Mouse (Mus musculus) erythroblast, embryonic 14.5 days (primary cell): Measurements from ENCODE around the gene Bcl2. TPM values are rescaled to one million over a fixed set of nuclear protein-coding genes. Genes with fewer than 3 reads are reported as not detected.

Experiments
- H3K27me3 ChIP-seq: 2 replicates; pipeline ENCODE4 v1.6.1; 2012; ENCODE audit warnings: inconsistent platforms; ENCODE audit not compliant: control insufficient read depth
- H3K36me3 ChIP-seq: 2 replicates; pipeline ENCODE4 v1.6.1; 2012; ENCODE audit warnings: mild to moderate bottlenecking, inconsistent platforms; ENCODE audit not compliant: control insufficient read depth
- H3K4me1 ChIP-seq: 2 replicates; pipeline ENCODE4 v1.6.1; 2012; ENCODE audit warnings: inconsistent platforms; ENCODE audit not compliant: control insufficient read depth
- H3K4me3 ChIP-seq: replicated peaks from 2 replicates; pipeline ENCODE3; 2012; ENCODE audit warnings: moderate library complexity, mild to moderate bottlenecking, inconsistent platforms
- H3K9me3 ChIP-seq: 2 replicates; pipeline ENCODE4 v1.6.1; 2012; ENCODE audit warnings: low read length, inconsistent platforms, mixed read lengths; ENCODE audit not compliant: control insufficient read depth
- GATA1 ChIP-seq: IDR thresholded peaks from 2 replicates; pipeline ENCODE4 v1.6.1; 2012; ENCODE audit warnings: low read length, inconsistent platforms, mixed read lengths
- TAL1 ChIP-seq: IDR thresholded peaks from 3 replicates; pipeline ENCODE4 v1.6.1; 2012; ENCODE audit warnings: low read length, inconsistent platforms, mixed read lengths
- polyA plus RNA-seq: library from polyadenylated mRNA; stranded (reverse); fragments of >175 nt; gene quantifications from 2 replicates; pipeline ENCODE4 v1.2.3, GENCODE M21; 2012

Bcl2 gene
- polyA plus RNA-seq, 1 experiment, result not detected

GRCm38 (mm10) chr1:106570366-106570765 lies 143.7 kb downstream of the Bcl2 start:
- Histone ChIP-seq H3K9me3 (no peaks in the 10 kb centered on the region), H3K4me3 (no peak overlapping the region), H3K36me3 (no peaks in the 10 kb centered on the region), H3K27me3 (no peaks in the 10 kb centered on the region), H3K4me1 (no peaks in the 10 kb centered on the region)
- TF ChIP-seq TAL1, result no peak
- no peak for TF ChIP-seq GATA1

DNA sequence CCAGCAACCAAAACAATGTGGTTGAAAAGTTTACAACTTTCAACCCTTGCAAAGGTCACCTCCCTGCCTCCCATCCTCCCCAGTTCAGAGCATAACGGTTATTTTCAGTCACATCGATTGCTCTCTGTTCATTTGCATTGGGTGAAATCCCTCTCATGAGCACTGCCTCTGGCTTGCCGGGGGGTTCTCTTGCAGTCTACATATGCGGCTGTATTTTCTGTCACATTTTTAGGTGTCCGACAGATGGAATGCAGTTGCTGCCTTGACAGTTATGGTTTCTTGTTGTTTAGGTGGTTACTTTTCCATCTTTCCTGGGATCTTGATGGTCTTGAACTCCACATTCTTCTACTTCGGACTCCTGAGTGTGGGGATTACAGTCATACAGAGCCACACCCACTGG lies 144.4 kb downstream of the Bcl2 start:
- Histone ChIP-seq H3K27me3 (no peaks in the 10 kb centered on the region), H3K9me3 (no peaks in the 10 kb centered on the region), H3K36me3 (no peaks in the 10 kb centered on the region), H3K4me3 (no peak overlapping the region), H3K4me1 (no peaks in the 10 kb centered on the region)
- TF ChIP-seq GATA1, result no peak

DNA sequence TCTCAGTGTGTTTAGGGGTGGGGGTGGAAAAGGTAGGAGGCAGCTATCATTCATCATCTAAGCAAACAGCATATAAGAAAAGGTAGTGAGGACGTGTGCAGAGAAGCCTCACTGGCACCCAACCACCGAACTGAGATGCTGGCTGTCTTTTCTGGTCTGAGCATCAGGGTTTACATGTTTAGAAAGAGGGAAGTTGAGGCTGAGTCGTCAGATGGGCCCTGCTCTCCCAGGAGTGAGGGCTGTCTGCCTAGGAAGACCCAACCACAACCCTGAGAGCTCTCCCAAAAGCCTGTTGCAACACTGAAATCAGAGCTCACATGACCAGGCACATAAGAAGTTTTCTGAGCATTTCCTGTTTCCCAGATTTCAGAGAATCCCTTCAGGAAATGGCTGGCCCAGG lies 145.2 kb downstream of the Bcl2 start:
- no peaks in the 10 kb centered on the region for H3K36me3 ChIP-seq
- H3K4me1 ChIP-seq, result no peaks in the 10 kb centered on the region
- TF ChIP-seq TAL1 (no peak), GATA1 (no peak)
- no peaks in the 10 kb centered on the region for H3K27me3 ChIP-seq
- no peaks in the 10 kb centered on the region for H3K9me3 ChIP-seq
- H3K4me3 ChIP-seq, result no peak overlapping the region

- TF ChIP-seq GATA1 (no peak), TAL1 (no peak)
- Histone ChIP-seq H3K36me3 (no peaks in the 10 kb centered on the region), H3K4me3 (no peak overlapping the region), H3K4me1 (no peaks in the 10 kb centered on the region), H3K27me3 (no peaks in the 10 kb centered on the region), H3K9me3 (no peaks in the 10 kb centered on the region)
Observed at GRCm38 (mm10) chr1:106567506-106567905, 146.6 kb downstream of the Bcl2 start.

DNA sequence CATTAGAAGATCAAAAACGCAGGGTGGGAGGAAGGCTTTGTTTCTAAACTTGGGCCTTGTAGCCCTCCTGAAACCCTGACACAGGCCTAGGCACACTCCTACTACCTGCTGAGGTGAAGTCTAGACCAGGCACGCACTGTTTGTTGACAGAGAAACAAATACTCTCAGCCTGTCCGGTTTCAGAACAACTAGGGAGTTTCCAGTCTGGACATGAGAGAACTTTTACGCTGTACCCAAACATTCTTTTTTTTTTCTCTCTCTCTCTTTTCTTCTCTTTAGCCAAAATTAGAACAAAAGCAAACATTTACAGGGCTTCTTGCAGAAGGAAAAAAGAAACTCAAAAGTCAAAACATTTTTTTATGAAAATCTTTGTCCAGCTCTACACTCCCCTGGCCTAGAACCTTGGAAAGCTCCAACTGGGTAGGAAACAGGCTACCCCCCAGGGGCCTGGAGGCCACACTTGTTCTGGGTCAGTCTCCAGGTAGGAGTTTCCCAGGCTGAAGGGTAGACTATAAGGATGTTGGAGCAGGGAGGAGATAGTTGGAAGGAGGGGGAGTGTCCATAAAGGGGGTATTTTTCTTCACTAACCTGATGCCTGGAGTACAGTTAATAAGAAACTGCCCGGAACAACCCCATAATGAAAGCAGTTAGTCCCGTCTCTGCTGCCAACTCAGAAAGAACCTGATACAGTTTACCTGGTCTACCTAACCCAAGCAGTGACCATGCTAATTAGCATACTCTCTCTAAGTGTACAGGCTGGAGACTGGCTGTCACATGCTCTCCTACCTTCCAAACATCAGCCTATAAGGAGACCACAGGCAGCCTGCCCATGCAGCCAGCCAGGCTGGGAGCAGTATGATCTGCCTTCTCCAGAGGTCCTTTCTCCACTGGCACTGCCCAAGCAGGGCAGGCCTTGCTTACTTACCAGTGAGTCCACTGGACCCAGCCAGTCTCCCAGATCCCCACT lies 147.7 kb downstream of the Bcl2 start:
- TF ChIP-seq GATA1 (no peak), TAL1 (no peak)
- H3K4me3 ChIP-seq, result no peak overlapping the region
- H3K4me1 ChIP-seq, result no peaks in the 10 kb centered on the region
- no peaks in the 10 kb centered on the region for H3K9me3 ChIP-seq
- H3K36me3 ChIP-seq, result no peaks in the 10 kb centered on the region
- no peaks in the 10 kb centered on the region for H3K27me3 ChIP-seq

GRCm38 (mm10) chr1:106565238-106565637 lies 148.8 kb downstream of the Bcl2 start:
- no peaks in the 10 kb centered on the region for H3K9me3 ChIP-seq
- no peaks in the 10 kb centered on the region for H3K36me3 ChIP-seq
- TF ChIP-seq GATA1 (no peak), TAL1 (no peak)
- H3K4me3 ChIP-seq, result no peak overlapping the region
- H3K4me1 ChIP-seq, result no peaks in the 10 kb centered on the region
- H3K27me3 ChIP-seq, result no peaks in the 10 kb centered on the region

DNA sequence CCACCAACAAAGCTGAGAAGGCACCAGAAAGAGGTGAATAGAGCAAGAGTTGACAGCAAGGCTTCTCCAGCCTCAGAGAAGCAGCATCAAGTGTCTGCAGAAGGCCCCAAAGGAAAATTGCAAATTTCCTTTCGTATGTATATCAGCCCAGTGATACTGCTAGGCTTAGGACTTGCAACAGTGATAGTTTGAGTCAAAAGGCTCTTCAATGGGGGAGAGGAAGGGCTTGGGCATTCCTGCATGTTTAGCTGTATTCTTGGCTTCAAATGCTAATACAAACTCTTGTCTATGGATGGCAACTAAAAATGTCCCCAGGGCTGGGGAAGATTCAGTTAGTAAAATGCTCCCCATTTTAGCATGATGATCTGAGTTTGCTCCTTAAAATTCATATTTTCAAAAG lies 149.6 kb downstream of the Bcl2 start:
- TF ChIP-seq TAL1 (no peak), GATA1 (no peak)
- H3K36me3 ChIP-seq, result no peaks in the 10 kb centered on the region
- H3K4me3 ChIP-seq, result no peak overlapping the region
- no peaks in the 10 kb centered on the region for H3K27me3 ChIP-seq
- H3K9me3 ChIP-seq, result no peaks in the 10 kb centered on the region
- H3K4me1 ChIP-seq, result no peaks in the 10 kb centered on the region

GRCm38 (mm10) chr1:106562751-106563150 lies 151.3 kb downstream of the Bcl2 start:
- Histone ChIP-seq H3K4me1 (no peaks in the 10 kb centered on the region), H3K9me3 (no peaks in the 10 kb centered on the region), H3K36me3 (no peaks in the 10 kb centered on the region), H3K27me3 (no peaks in the 10 kb centered on the region), H3K4me3 (no peak overlapping the region)
- no peak for TF ChIP-seq TAL1
- no peak for TF ChIP-seq GATA1

DNA sequence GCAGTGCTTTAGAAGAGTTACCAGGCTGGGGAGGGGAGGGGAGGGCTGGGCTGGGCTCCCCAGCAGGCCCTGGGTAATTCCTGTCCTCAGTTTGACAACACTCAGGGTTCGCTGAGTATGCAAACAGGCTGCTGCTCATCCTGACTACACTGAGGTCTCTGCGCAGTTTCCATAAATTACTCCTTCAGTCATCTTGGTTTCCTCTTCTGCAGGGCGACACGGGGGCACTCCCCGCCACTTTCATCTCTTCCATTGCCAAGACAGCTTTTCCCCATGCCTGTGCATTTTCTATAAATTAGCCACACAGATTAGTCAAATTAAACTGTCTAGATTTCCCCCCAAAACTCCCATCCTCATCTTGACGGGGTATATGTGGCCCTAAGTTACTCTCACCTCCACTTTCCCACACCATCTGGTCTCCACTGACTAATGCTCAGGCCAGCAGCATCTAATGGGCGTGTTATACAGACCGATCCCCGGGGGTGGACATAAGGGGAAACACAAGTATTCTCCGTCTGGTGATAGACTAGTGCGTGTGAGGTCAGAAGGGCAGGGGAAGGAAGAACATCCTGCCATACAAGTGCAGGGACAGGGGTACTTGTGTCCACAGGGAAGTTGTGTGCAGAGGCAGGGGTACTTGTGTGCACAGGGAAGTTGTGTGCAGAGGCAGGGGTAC lies 152.9 kb downstream of the Bcl2 start:
- Histone ChIP-seq H3K4me1 (no peaks in the 10 kb centered on the region), H3K4me3 (no peak overlapping the region), H3K36me3 (no peaks in the 10 kb centered on the region), H3K9me3 (no peaks in the 10 kb centered on the region), H3K27me3 (no peaks in the 10 kb centered on the region)
- TF ChIP-seq TAL1 (no peak), GATA1 (no peak)
